Mouse (Mus musculus): ENCODE results near the gene Olfr872. TPM values are rescaled to one million over a fixed set of nuclear protein-coding genes. Genes with fewer than 3 reads are reported as not detected.
"Not testable (repeated sequence)": the region's sequence is repeated elsewhere in the genome, so short reads cannot be mapped to it uniquely, and the experiment has no call there.

Gene Olfr872
- polyA plus RNA-seq (2016; fragmentation: Nextera tagmentation; extraction: Ambion mirVana), result not detected in 2 replicates

DNA sequence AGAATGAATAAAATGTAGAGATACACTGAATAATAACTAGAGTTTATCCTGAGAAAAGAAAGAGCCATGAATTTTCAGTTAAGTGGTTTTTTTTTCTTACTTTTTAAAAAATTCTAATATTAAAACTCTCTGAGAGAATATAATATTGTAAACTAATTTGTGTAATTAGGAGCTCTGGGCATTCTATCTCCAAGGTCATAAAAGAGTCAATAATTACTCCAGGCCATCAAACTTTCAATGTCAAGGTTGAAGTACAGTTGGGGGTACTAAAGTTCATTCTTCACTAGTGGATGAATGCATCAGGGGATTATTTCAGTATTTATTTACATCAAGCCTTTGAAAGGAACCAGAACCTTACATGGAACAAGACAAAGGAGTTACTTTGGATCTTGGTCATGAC is at the start of gene Olfr872:
TSS of gene Olfr872 (plus strand) at position 301 of the 400 bp plus-strand sequence.
- Histone ChIP-seq H3K9me3 (peaks cover 3% of the 10 kb centered on the region; the same call in 1 of the 2 replicates), H3K27ac (no peak within 1 kb of the TSS), H3K27me3 (no peaks in the 10 kb centered on the region), H3K9ac (no peak within 1 kb of the TSS), H3K4me1 (no peaks in the 10 kb centered on the region), H3K4me2 (no peak within 1 kb of the TSS), H3K36me3 (replicated peaks) (no peaks in the 10 kb centered on the region), H3K4me3 (replicated peaks) (no peak within 1 kb of the TSS)
- no peak for ATAC-seq (ENCODE audit: low FRiP score)

DNA sequence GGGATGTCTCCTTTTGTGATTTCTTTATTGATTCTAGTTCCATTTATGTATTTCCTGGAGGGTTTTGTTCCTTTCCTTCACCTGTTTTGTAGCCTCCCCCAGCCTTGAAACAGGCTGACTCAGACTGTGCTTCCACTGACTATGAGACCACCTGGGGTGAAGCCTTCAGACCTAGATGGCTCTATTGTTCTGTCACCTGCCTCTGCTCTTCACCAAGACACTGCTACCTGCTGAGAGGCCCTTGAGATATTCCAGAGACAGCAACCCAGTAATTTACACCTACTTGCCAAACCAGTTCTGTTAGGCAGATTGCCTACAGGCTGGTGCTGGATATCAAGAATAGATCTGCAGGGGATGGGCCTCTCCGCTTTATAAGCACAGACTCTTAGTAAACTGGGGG is 34.8 kb upstream of the Olfr872 start:
- Histone ChIP-seq H3K27ac (no peak overlapping the region), H3K4me2 (no peak overlapping the region), H3K27me3 (no peaks in the 10 kb centered on the region), H3K36me3 (replicated peaks) (no peaks in the 10 kb centered on the region), H3K4me3 (replicated peaks) (no peak overlapping the region), H3K9ac (no peak overlapping the region), H3K4me1 (no peaks in the 10 kb centered on the region), H3K9me3 (peaks cover 9% of the 10 kb centered on the region; the same call in 1 of the 2 replicates)
- 75% methylated on average over 1 of the region's 1 CpGs for WGBS
- ATAC-seq (ENCODE audit: low FRiP score), result no peak

DNA sequence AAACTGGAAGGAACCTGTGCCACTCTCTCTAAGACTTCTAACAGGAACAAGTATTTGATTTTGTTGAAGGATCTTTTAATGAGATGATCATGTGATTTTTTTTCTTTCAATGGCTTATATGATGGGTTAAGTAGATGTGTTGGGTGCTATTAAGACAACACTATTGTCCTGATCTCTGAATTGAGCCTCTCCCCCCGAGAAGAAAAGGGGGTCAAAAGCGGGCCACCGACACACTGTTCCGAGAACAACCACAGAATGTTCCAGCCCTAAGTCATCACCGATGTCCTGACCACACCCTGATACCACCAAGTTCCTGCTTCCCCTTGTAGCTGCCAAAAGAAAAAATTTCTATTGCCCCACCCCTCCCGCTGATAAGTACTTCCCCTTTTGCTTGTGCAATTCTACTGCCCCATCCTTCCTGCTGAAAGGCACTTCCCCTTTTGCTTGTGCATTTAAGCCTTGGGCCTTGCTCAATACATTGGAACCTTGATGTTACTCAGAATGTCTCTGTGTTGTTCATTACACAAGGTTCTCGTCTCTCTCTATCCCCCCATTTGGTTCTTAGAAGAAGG is 33.4 kb upstream of the Olfr872 start:
- not testable (repeated sequence) for H3K27ac ChIP-seq; ATAC-seq (ENCODE audit: low FRiP score)

DNA sequence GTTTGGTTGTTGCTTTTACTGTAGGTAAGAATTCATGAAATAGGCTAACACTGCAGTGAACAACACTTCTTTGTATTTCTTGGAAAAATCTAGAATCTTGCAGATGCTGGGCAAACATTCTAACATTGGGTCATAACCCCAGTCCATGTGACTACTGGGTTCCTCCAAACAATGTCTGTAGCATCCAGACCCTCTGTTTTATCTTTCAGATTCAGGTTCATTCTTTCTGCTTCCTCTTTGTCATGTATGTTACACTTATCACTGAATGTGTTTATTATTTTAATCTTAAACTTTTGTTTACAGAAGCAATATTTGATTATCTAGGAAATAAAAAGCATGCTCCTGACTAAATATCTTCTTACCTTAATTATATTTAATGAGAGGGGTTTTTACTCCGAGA is 26.1 kb upstream of the Olfr872 start:
- Histone ChIP-seq H3K4me2 (no peak overlapping the region), H3K4me3 (replicated peaks) (no peak overlapping the region), H3K27ac (no peak overlapping the region), H3K36me3 (replicated peaks) (no peaks in the 10 kb centered on the region), H3K9me3 (peaks cover 7% of the 10 kb centered on the region; the same call in 1 of the 2 replicates), H3K4me1 (no peaks in the 10 kb centered on the region), H3K27me3 (no peaks in the 10 kb centered on the region), H3K9ac (no peak overlapping the region)
- ATAC-seq (ENCODE audit: low FRiP score), result no peak
- WGBS, result 45% methylated on average over 1 of the region's 1 CpGs

More for the DNA sequence above, 33.4 kb upstream of the Olfr872 start:
- H3K36me3 ChIP-seq (replicated peaks); H3K9ac ChIP-seq; H3K27me3 ChIP-seq; H3K4me2 ChIP-seq; H3K4me3 ChIP-seq (replicated peaks); H3K4me1 ChIP-seq: not testable (repeated sequence)
- 88% methylated on average over 7 of the region's 7 CpGs for WGBS
- H3K9me3 ChIP-seq, result peaks cover 11% of the 10 kb centered on the region; the same call in 1 of the 2 replicates

DNA sequence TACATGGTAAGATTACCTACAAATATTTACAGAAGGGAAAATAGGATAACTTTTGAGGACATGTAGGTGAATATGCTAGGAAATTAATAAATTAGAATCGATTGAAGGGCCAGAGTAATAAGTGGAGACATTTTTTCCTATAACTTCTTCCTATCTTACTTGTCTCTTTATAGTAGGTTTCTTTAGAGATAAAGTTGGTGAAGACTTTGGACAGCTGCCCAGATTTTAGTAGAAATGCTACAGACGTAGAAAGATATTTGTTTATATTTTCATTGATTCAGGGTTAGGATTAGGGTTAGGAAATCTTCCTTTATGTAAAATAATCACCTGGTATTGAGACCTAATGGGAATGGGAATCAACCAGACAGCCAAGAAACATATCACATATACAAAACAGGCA is 25.4 kb upstream of the Olfr872 start:
- Histone ChIP-seq H3K9me3 (peaks cover 7% of the 10 kb centered on the region; the same call in 1 of the 2 replicates), H3K27ac (no peak overlapping the region), H3K4me3 (replicated peaks) (no peak overlapping the region), H3K36me3 (replicated peaks) (no peaks in the 10 kb centered on the region), H3K9ac (no peak overlapping the region), H3K27me3 (no peaks in the 10 kb centered on the region), H3K4me1 (no peaks in the 10 kb centered on the region), H3K4me2 (no peak overlapping the region)
- 75% methylated on average over 2 of the region's 2 CpGs for whole genome bisulfite sequencing
- ATAC-seq (ENCODE audit: low FRiP score), result no peak

DNA sequence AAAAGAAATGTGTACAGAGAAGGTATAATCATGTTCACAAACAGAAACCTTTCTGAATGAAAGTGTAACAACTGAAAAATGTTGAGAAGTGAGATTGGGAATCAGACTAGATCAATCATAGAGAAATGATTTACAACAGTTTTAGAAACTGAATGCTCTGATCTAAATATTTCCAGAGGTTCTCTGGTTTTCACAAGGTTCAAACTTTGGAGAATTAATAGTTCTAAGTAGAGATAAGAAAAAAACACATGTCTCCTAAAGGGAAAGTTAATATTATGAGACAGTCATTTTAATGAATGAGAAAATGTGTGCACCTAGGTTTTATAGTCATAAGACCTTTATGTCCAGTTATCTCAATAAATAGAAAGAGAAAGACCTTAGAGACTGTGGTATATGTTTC is 25.0 kb upstream of the Olfr872 start, which contains the start of gene Olfr871:
TSS of gene Olfr871 (plus strand) at position 301 of the 400 bp plus-strand sequence.
- no peaks in the 10 kb centered on the region for H3K4me1 ChIP-seq

DNA sequence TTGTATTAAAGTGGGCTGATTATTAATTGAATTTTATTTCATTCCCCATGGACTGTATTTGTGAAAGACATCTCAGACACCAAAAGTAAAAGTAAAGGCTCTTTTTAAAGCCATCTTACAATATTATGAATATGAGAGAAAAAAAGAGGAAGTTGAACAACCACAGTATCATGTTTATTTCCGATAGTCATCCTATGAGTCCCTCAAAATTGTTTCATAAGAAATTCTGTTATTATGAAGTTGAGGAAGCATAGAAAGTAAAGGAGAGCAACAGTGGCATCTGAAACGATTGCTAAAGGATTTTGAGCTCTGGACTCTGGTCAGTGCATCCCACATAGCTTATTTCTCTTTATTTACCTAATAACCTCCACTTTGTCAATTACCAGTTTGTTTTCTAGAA is 459 bp downstream of the Olfr872 start:
- no peak for ATAC-seq (ENCODE audit: low FRiP score)
- H3K4me2 ChIP-seq, result no peak overlapping the region
- peaks cover 3% of the 10 kb centered on the region; the same call in 1 of the 2 replicates for H3K9me3 ChIP-seq
- H3K27me3 ChIP-seq, result no peaks in the 10 kb centered on the region
- 75% methylated on average over 2 of the region's 2 CpGs for WGBS
- H3K27ac ChIP-seq, result no peak overlapping the region
- H3K9ac ChIP-seq, result no peak overlapping the region
- H3K4me1 ChIP-seq, result no peaks in the 10 kb centered on the region
- H3K36me3 ChIP-seq (replicated peaks), result no peaks in the 10 kb centered on the region
- H3K4me3 ChIP-seq (replicated peaks), result no peak overlapping the region

More for the DNA sequence above, 25.0 kb upstream of the Olfr872 start, which contains the start of gene Olfr871:
- Histone ChIP-seq H3K27me3 (no peaks in the 10 kb centered on the region), H3K9ac (no peak within 1 kb of the TSS), H3K27ac (no peak within 1 kb of the TSS), H3K9me3 (peaks cover 5% of the 10 kb centered on the region; the same call in 1 of the 2 replicates), H3K4me3 (replicated peaks) (no peak within 1 kb of the TSS), H3K4me2 (no peak within 1 kb of the TSS), H3K36me3 (replicated peaks) (no peaks in the 10 kb centered on the region)
- ATAC-seq (ENCODE audit: low FRiP score), result no peak

DNA sequence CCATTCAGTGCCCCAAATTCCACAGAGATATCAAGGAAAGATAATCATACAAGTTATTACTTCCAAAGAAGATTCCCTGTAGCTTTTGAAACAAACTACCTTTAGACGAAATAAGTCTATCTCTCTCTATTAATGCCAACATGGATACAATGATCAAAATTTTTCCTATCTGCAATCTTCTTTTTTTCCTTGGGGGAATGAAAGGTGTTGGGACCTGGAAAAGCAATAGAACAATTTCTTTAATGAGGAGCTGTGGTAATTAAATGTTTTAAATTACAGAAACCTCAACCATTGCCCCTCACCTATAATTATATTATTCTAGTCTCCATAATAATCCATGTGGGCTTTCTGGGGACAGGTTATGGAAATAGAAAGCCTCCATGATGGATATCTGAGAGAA is 45.1 kb downstream of the Olfr872 start, which contains the start of gene Olfr39:
TSS of gene Olfr39 (plus strand) at position 301 of the 400 bp plus-strand sequence.
- ATAC-seq (ENCODE audit: low FRiP score), result no peak
- WGBS, result 83% methylated on average over 1 of the region's 1 CpGs

DNA sequence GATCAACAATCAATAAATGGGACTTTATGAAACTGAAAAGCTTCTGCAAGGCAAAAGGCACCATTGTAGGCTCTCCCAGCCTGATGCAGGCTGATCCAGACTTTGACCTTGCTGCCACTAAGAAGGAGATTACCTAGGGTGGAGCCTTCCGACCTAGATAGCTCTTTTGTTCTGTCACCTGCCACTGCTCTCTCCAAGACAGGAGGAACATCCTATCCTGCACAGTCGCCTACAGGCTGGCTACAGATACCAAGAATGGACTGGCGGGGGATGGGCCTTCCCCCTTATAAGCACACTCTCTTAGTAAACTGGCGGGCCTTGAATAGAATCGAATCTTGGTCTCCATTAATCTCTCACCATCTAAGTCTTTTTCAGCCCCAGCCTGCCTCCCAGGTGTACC is 58.6 kb downstream of the Olfr872 start:
- H3K9ac ChIP-seq; H3K4me1 ChIP-seq; H3K4me2 ChIP-seq; H3K27ac ChIP-seq; H3K9me3 ChIP-seq; H3K36me3 ChIP-seq (replicated peaks); H3K27me3 ChIP-seq; H3K4me3 ChIP-seq (replicated peaks); ATAC-seq (ENCODE audit: low FRiP score): not testable (repeated sequence)
- 79% methylated on average over 5 of the region's 5 CpGs for WGBS

More for the DNA sequence above, 45.1 kb downstream of the Olfr872 start, which contains the start of gene Olfr39:
- H3K9me3 ChIP-seq, result no peaks in the 10 kb centered on the region
- no peak within 1 kb of the TSS for H3K4me3 ChIP-seq (replicated peaks)
- no peak within 1 kb of the TSS for H3K9ac ChIP-seq
- H3K27me3 ChIP-seq, result no peaks in the 10 kb centered on the region
- H3K27ac ChIP-seq, result no peak within 1 kb of the TSS
- H3K36me3 ChIP-seq (replicated peaks), result no peaks in the 10 kb centered on the region
- no peaks in the 10 kb centered on the region for H3K4me1 ChIP-seq
- H3K4me2 ChIP-seq, result no peak within 1 kb of the TSS

DNA sequence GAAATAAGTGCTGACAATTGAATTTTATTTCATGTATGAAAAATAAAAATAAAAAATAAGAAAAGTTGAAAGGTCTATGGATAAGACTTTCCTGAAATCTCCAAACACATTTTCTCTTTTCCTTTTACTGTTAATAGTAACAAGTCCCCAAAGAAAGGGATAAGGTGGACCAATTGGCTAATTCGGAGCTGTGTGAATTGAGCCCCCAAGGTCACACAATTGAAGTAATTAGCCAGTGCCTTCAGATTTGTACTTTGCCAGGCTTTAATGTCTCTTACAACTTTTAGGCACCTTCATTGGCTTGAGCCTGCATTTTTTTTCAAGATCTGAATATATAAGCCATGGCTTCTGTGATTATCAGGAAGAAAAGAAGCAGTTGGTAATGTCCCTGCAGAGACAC is 61.3 kb downstream of the Olfr872 start, which contains the start of gene Olfr873:
TSS of gene Olfr873 (plus strand) at position 301 of the 400 bp plus-strand sequence.
- Histone ChIP-seq H3K36me3 (replicated peaks) (no peaks in the 10 kb centered on the region), H3K27me3 (no peaks in the 10 kb centered on the region), H3K27ac (no peak within 1 kb of the TSS), H3K4me2 (no peak within 1 kb of the TSS), H3K9ac (no peak within 1 kb of the TSS), H3K4me3 (replicated peaks) (no peak within 1 kb of the TSS), H3K4me1 (no peaks in the 10 kb centered on the region), H3K9me3 (0 out of 2 replicates have a peak, but pooled peaks cover 3% of the 10 kb centered on the region)
- 82% methylated on average over 1 of the region's 1 CpGs for WGBS
- ATAC-seq (ENCODE audit: low FRiP score), result no peak

Other genes starting within 250 kb of the Olfr872 start
- gene Olfr866, start 209.1 kb upstream of the Olfr872 start, polyA plus RNA-seq (2016; fragmentation: Nextera tagmentation; extraction: Ambion mirVana), result not detected in 2 replicates
- not detected in 2 replicates for gene Olfr867, start 179.6 kb upstream of the Olfr872 start, polyA plus RNA-seq (2016; fragmentation: Nextera tagmentation; extraction: Ambion mirVana)
- gene Olfr868, start 138.5 kb upstream of the Olfr872 start, polyA plus RNA-seq (2016; fragmentation: Nextera tagmentation; extraction: Ambion mirVana), result not detected in 2 replicates
- gene Olfr869, start 108.1 kb upstream of the Olfr872 start, polyA plus RNA-seq (2016; fragmentation: Nextera tagmentation; extraction: Ambion mirVana), result not detected in 2 replicates
- not detected in 2 replicates for gene Olfr870, start 63.1 kb upstream of the Olfr872 start, polyA plus RNA-seq (2016; fragmentation: Nextera tagmentation; extraction: Ambion mirVana)
- gene Olfr871, start 24.9 kb upstream of the Olfr872 start, polyA plus RNA-seq (2016; fragmentation: Nextera tagmentation; extraction: Ambion mirVana), result not detected in 2 replicates
- gene Olfr39, start 45.2 kb downstream of the Olfr872 start, polyA plus RNA-seq (2016; fragmentation: Nextera tagmentation; extraction: Ambion mirVana), result not detected in 2 replicates
- gene Olfr873, start 61.4 kb downstream of the Olfr872 start, polyA plus RNA-seq (2016; fragmentation: Nextera tagmentation; extraction: Ambion mirVana), result not detected in 2 replicates
- not detected in 2 replicates for gene Olfr18, start 99.0 kb downstream of the Olfr872 start, polyA plus RNA-seq (2016; fragmentation: Nextera tagmentation; extraction: Ambion mirVana)
- 37.0 and 37.2 TPM in 2 replicates for gene Zfp560, start 148.1 kb downstream of the Olfr872 start, polyA plus RNA-seq (2016; fragmentation: Nextera tagmentation; extraction: Ambion mirVana)
- gene Zfp26, start 223.0 kb downstream of the Olfr872 start, polyA plus RNA-seq (2016; fragmentation: Nextera tagmentation; extraction: Ambion mirVana), result 32.1 and 36.5 TPM in 2 replicates